In the genomic region with DNA sequence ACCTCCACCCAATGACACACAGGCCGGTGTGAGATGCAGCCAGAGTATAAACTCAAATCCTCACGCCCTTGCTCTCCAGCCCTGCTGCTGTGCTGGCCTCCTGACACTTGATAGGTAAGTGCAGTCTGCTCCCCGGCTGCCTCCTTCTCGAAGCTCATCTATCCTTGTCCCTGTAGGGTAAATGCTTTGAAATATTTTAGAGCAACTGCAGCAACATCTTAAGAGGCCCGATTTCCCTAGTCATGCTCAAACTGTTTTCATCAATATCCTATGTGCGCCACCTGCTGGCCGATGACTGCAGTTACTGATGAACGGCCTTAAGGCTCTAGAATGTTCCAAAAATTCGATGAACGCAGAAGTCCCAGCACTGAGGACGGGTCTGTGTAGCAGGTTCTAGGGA, we compare ENCODE assay signal across 8 mouse cellular contexts. TPM values are rescaled to one million over a fixed set of nuclear protein-coding genes. Genes with fewer than 3 reads are reported as not detected.
DNase-seq lines count a peak whose midpoint lies in the region; ATAC-seq and TF ChIP-seq lines count a peak whose summit lies in the region.

No protein-coding gene starts in this region.

- no peaks in the 10 kb centered on the region for H3K4me1 ChIP-seq in kidney, adult 2 months (ENCODE audit: control insufficient read depth, insufficient read depth, low read length)
- peaks cover 5% of the 10 kb centered on the region for H3K4me1 ChIP-seq in midbrain, embryonic 16.5 days (ENCODE audit: control insufficient read depth, insufficient read depth, low read length)

- H3K36me3 ChIP-seq in kidney, adult 2 months (ENCODE audit: control insufficient read depth, insufficient read depth, low read length) = no peaks in the 10 kb centered on the region
- H3K36me3 ChIP-seq in midbrain, embryonic 16.5 days (ENCODE audit: control insufficient read depth, insufficient read depth, low read length) = no peaks in the 10 kb centered on the region; the same call in 1 of the 2 replicates

- H3K27me3 ChIP-seq in kidney, adult 2 months (replicated peaks; ENCODE audit: control insufficient read depth, insufficient read depth, low read length) = no peaks in the 10 kb centered on the region
- no peaks in the 10 kb centered on the region for H3K27me3 ChIP-seq in midbrain, embryonic 16.5 days (ENCODE audit: control insufficient read depth, insufficient read depth, low read depth, low read length)

- H3K9me3 ChIP-seq in midbrain, embryonic 16.5 days (replicated peaks; ENCODE audit: control insufficient read depth, low read length, poor library complexity, severe bottlenecking) = no peaks in the 10 kb centered on the region

- intact Hi-C loops in gastrocnemius, postnatal 14 days (cut with DNase I; ENCODE audit: low total_unique reads) = loop anchor here (5.0 to 10.0 kb wide), 2 partner anchors 280 to 582 kb away; no protein-coding TSS in a partner anchor
- intact Hi-C loops in left cerebral cortex, postnatal 4 days (cut with DNase I) = loop anchor here (10.0 kb wide), 2 partner anchors 352 to 502 kb away; partner anchors contain the start of gene Olfr1344

- no peak for TF ChIP-seq POLR2A in kidney, adult 2 months (IDR thresholded peaks at IDR 0.05; ENCODE audit: low read depth, low read length)

- no peak overlapping the region for H3K4me3 ChIP-seq in kidney, adult 2 months (ENCODE audit: insufficient read depth, low read depth, low read length)
- H3K4me3 ChIP-seq in midbrain, embryonic 16.5 days (ENCODE audit: low read depth, low read length) = no peak overlapping the region

- 20% methylated on average over 11 of the region's 11 CpGs for WGBS in kidney, adult 2 months
- WGBS in midbrain, embryonic 16.5 days = 39% methylated on average over 11 of the region's 11 CpGs

- H3K9ac ChIP-seq in midbrain, embryonic 16.5 days (ENCODE audit: low read depth, low read length) = peak overlapping the region; percentile 45; the same call in 1 of the 2 replicates

- ATAC-seq in common myeloid progenitor, adult 5-6 weeks (replicated peaks; ENCODE audit: low read depth, poor library complexity, severe bottlenecking) = peak; percentile 90
- ATAC-seq in midbrain, embryonic 16.5 days = peak; percentile 75

- TF ChIP-seq CTCF in kidney, adult 2 months (conservative IDR thresholded peaks at IDR 0.05; ENCODE audit: insufficient read depth, insufficient read length, low read depth, low read length) = peak; percentile 85

- no peak overlapping the region for H3K4me2 ChIP-seq in midbrain, embryonic 16.5 days (ENCODE audit: low read length)

- peak; percentile 81 for DNase-seq in 3T3-L1 (ENCODE audit: low read depth, low spot score)
- peak; percentile 56 to 86 for DNase-seq in adrenal gland, adult (ENCODE audit: inconsistent age in 2 of 2, low spot score in 1 of 2)
- peak; percentile 75 for DNase-seq in gastrocnemius, postnatal 14 days
- peak; percentile 69 for DNase-seq in kidney, adult 2 months
- peak; percentile 84 for DNase-seq in left cerebral cortex, postnatal 4 days
- peak; percentile 17 to 70 for DNase-seq in spleen, postnatal 4 days (ENCODE audit: low spot score in 2 of 2)

- no peak overlapping the region for H3K27ac ChIP-seq in kidney, adult 2 months (ENCODE audit: insufficient read depth, low read depth, low read length)
- H3K27ac ChIP-seq in midbrain, embryonic 16.5 days (ENCODE audit: low read length) = peak overlapping the region; percentile 40; the same call in 1 of the 2 replicates

RNA-seq across cellular contexts. Expression of gene Aurkc, which starts 58.1 kb away (rescaled TPM):
- not detected in 2 replicates for total RNA-seq in common myeloid progenitor, adult 5-6 weeks (2017)
- total RNA-seq in gastrocnemius, postnatal 14 days (2021) = not detected
- not detected in 2 replicates for polyA plus RNA-seq in kidney, adult 2 months (2012; rRNA removed)
- not detected for total RNA-seq in left cerebral cortex, postnatal 4 days (2021)
- not detected in 2 replicates for polyA plus RNA-seq in midbrain, embryonic 16.5 days (2015; fragmentation: Nextera tagmentation; extraction: Ambion mirVana)
